Mouse (Mus musculus) hindbrain, embryonic 11.5 days (tissue): Measurements from ENCODE around the gene Olfr551. TPM values are rescaled to one million over a fixed set of nuclear protein-coding genes. Genes with fewer than 3 reads are reported as not detected.
"Not testable (repeated sequence)": the region's sequence is repeated elsewhere in the genome, so short reads cannot be mapped to it uniquely, and the experiment has no call there.

Experiments used
- ATAC-seq: fragments of 200-750 bp; cut with Nextera tagmentation; 2 replicates; pipeline ENCODE4 v1.8.0; 2017; ENCODE audit warnings: mild to moderate bottlenecking, moderate TSS enrichment, moderate library complexity; ENCODE audit not compliant: low FRiP score
- DNase-seq: peaks from one replicate; pipeline ENCODE4 v3.0.0-alpha.2; 2015; ENCODE audit warnings: low spot score
- H3K27ac ChIP-seq: fragments of 300-500 bp; sonication (generic); 2 replicates; pipeline ENCODE4 v1.5.1; 2014; ENCODE audit warnings: mild to moderate bottlenecking, low read depth, low read length
- H3K27me3 ChIP-seq: fragments of 300-500 bp; sonication (generic); 2 replicates; pipeline ENCODE4 v1.6.1; 2014; ENCODE audit warnings: mild to moderate bottlenecking, low read length, moderate library complexity, mixed read lengths; ENCODE audit not compliant: control insufficient read depth, insufficient read depth
- H3K36me3 ChIP-seq: fragments of 300-500 bp; sonication (generic); 2 replicates; pipeline ENCODE4 v1.6.1; 2014; ENCODE audit warnings: mild to moderate bottlenecking, low read length, moderate library complexity, mixed read lengths; ENCODE audit not compliant: control insufficient read depth, insufficient read depth
- H3K4me1 ChIP-seq: fragments of 300-500 bp; sonication (generic); replicated peaks from 2 replicates; pipeline ENCODE4 v1.6.1; 2014; ENCODE audit warnings: low read length, mixed read lengths; ENCODE audit not compliant: control insufficient read depth, insufficient read depth
- H3K4me2 ChIP-seq: fragments of 300-500 bp; sonication (generic); replicated peaks from 2 replicates; pipeline ENCODE4 v1.6.1; 2014; ENCODE audit warnings: mild to moderate bottlenecking, low read depth, low read length
- H3K4me3 ChIP-seq: fragments of 300-500 bp; sonication (generic); 2 replicates; pipeline ENCODE4 v1.5.1; 2014; ENCODE audit warnings: low read depth, low read length
- H3K9ac ChIP-seq: fragments of 300-500 bp; sonication (generic); 2 replicates; pipeline ENCODE4 v1.6.1; 2014; ENCODE audit warnings: low read depth, low read length
- H3K9me3 ChIP-seq: fragments of 300-500 bp; sonication (generic); 2 replicates; pipeline ENCODE4 v1.6.1; 2016; ENCODE audit warnings: low read length; ENCODE audit not compliant: control insufficient read depth
- WGBS: fragments of 180-500 bp; shearing (Covaris S2); extraction: QIAGEN DNeasy Blood & Tissue Kit; methylation state at CpG from one replicate; pipeline ENCODE4 v1.1.7; 2014; 5-methylcytosine and 5-hydroxymethylcytosine counted together
- polyA plus RNA-seq: library from polyadenylated mRNA; unstranded; fragments of >200 nt; fragmentation: Nextera tagmentation; extraction: Ambion mirVana; gene quantifications from 2 replicates; pipeline ENCODE4 v1.2.1, GENCODE M21; 2014

The Olfr551 gene
- not detected in 2 replicates for polyA plus RNA-seq

DNA sequence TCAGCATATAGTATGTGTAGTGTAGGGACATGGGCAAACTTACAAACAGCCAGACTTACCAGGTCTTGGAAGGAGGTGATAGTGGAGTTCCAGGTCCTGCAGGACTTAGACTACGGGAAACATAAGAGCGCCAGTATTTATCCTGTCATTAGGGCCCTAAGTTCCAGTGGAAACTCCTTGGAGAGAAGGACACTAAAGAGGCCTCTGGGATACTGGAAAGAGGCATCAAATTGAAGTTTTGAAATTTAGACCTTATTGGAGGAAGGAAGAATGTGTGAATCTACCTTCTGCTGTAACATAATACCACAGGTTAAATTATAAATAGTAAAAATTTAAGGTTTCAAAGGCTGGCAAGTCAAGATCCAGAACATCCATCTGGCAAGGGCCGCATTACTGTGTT is at the start of gene Olfr551:
Gene Olfr551, minus strand, starts transcription at position 101 of the 400 bp plus-strand sequence.
- Histone ChIP-seq H3K4me1 (no peaks in the 10 kb centered on the region), H3K9me3 (no peaks in the 10 kb centered on the region), H3K27ac (no peak within 1 kb of the TSS), H3K4me3 (no peak within 1 kb of the TSS), H3K9ac (no peak within 1 kb of the TSS), H3K27me3 (no peaks in the 10 kb centered on the region), H3K4me2 (no peak within 1 kb of the TSS), H3K36me3 (no peaks in the 10 kb centered on the region)
- no peak for ATAC-seq
- WGBS, result 94% methylated on average over 3 of the region's 3 CpGs
- no peak for DNase-seq

- Histone ChIP-seq H3K4me1 (no peaks in the 10 kb centered on the region), H3K9ac (no peak within 1 kb of the TSS), H3K9me3 (no peaks in the 10 kb centered on the region), H3K27me3 (no peaks in the 10 kb centered on the region), H3K4me3 (no peak within 1 kb of the TSS), H3K36me3 (no peaks in the 10 kb centered on the region), H3K4me2 (no peak within 1 kb of the TSS), H3K27ac (no peak within 1 kb of the TSS)
- no peak for DNase-seq
- 78% methylated on average over 1 of the region's 1 CpGs for WGBS
- ATAC-seq, result no peak
Observed at GRCm38 (mm10) chr7:102638132-102638531, 46.4 kb upstream of the Olfr551 start, which contains the start of gene Olfr554. Gene Olfr554, plus strand, starts transcription at chr7:102638432.

- WGBS, result 27% methylated on average over 3 of the region's 3 CpGs
- no peak for ATAC-seq
- no peak overlapping the region for H3K4me2 ChIP-seq
- no peak overlapping the region for H3K9ac ChIP-seq
- no peaks in the 10 kb centered on the region for H3K27me3 ChIP-seq
- peak; percentile 39 for DNase-seq
- H3K27ac ChIP-seq, result no peak overlapping the region
- no peaks in the 10 kb centered on the region for H3K9me3 ChIP-seq
- no peaks in the 10 kb centered on the region for H3K4me1 ChIP-seq
- no peaks in the 10 kb centered on the region for H3K36me3 ChIP-seq
- H3K4me3 ChIP-seq, result no peak overlapping the region
Observed at GRCm38 (mm10) chr7:102636665-102637064, 45.0 kb upstream of the Olfr551 start.

DNA sequence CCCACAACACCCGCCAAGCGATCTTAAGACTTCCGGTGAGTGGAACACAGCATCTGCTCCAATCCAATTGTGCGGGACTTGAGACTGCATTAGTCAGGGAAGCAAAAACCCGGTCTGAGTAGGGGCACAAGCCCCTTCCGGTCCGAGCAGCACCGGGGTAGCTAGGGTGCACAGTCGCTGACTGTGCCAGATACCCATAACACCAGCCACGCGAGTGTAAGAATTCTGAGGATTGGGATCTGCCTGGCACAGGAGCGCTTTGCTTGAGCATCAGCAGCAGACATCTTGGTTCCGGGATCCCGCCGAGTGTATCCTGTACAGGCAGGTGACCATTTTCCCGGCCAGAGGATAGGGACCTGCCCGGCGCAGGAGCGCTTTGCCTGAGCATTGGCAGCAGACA is 28.7 kb upstream of the Olfr551 start:
- not testable (repeated sequence) for H3K9ac ChIP-seq, H3K4me1 ChIP-seq, H3K4me2 ChIP-seq, H3K27me3 ChIP-seq, H3K9me3 ChIP-seq, H3K36me3 ChIP-seq, ATAC-seq, H3K4me3 ChIP-seq, DNase-seq, H3K27ac ChIP-seq
- 84% methylated on average over 13 of the region's 19 CpGs for WGBS

- no peaks in the 10 kb centered on the region for H3K36me3 ChIP-seq
- H3K9me3 ChIP-seq, result no peaks in the 10 kb centered on the region
- no peak overlapping the region for H3K9ac ChIP-seq
- ATAC-seq (no peak), DNase-seq (peak; percentile 6)
- no peak overlapping the region for H3K4me2 ChIP-seq
- no peaks in the 10 kb centered on the region for H3K27me3 ChIP-seq
- no peak overlapping the region for H3K27ac ChIP-seq
- WGBS, result 73% methylated on average over 5 of the region's 5 CpGs
- no peaks in the 10 kb centered on the region for H3K4me1 ChIP-seq
- H3K4me3 ChIP-seq, result no peak overlapping the region
Observed at GRCm38 (mm10) chr7:102619608-102620007, 27.9 kb upstream of the Olfr551 start.

DNA sequence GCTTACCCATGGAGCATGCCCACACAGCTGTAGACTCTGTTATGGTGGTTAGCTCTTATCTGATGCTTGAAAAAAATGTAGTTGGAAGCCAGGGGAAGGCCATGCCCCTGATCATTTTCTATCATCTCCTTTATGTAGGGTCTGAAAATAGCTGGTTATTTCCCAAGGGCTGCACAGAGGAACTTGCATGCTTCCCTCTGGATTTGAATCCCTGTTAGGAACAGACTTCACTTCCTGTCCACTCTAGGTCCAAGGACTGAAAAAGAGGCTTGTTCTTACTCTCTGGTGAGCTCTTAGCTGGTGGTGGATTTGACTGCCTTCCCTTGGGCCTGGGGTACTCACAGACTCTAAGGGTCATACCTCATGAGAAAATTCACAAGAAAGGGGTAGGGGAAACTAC is 26.4 kb upstream of the Olfr551 start, which contains the start of gene Olfr553:
Gene Olfr553, minus strand, starts transcription at position 101 of the 400 bp plus-strand sequence.
- Histone ChIP-seq H3K4me3 (no peak within 1 kb of the TSS), H3K4me1 (no peaks in the 10 kb centered on the region), H3K27ac (no peak within 1 kb of the TSS), H3K36me3 (no peaks in the 10 kb centered on the region), H3K9ac (no peak within 1 kb of the TSS), H3K9me3 (no peaks in the 10 kb centered on the region), H3K4me2 (no peak within 1 kb of the TSS), H3K27me3 (no peaks in the 10 kb centered on the region)
- DNase-seq (no peak), ATAC-seq (no peak)

DNA sequence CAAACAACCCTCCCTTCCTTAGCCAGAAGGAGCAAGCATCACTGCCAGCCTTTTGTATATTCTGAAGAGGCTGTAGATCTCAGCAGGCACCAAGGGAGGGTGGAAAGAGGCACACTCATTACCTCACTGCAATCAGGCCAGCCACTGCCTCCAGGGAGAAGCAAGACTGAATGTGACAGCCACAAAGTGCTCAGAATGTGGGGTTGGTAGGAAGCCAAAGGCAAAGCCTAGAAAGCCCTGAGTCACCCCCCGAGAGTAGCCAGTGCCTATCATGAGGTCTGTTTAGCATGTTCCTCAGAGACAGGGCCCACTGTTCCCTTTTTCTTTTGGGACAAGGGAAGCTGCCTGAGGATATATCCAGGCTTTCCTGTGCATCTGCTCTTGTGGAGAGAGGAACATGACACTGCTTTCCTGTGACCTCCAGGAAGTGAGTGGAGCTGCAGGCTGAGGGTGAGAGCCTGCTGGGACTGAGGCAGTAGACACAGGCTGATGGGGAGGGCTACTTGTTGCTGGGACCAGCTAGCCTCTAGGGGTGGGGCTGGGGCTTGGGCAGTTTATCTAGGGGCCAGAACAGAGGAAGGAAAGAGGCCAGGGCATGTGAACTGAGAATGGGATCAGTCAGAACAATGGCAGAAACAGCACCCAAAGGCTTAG is 5.8 kb upstream of the Olfr551 start, which contains the start of gene Olfr552:
Gene Olfr552, plus strand, starts transcription at position 393 of the 654 bp plus-strand sequence.
- Histone ChIP-seq H3K4me3 (no peak within 1 kb of the TSS), H3K27me3 (no peaks in the 10 kb centered on the region), H3K36me3 (no peaks in the 10 kb centered on the region), H3K4me1 (no peaks in the 10 kb centered on the region), H3K4me2 (no peak within 1 kb of the TSS), H3K9ac (no peak within 1 kb of the TSS), H3K9me3 (no peaks in the 10 kb centered on the region), H3K27ac (no peak within 1 kb of the TSS)
- 88% methylated on average over 1 of the region's 1 CpGs for WGBS
- ATAC-seq, result no peak
- no peak for DNase-seq

- Histone ChIP-seq H3K4me3 (no peak overlapping the region), H3K9me3 (no peaks in the 10 kb centered on the region), H3K4me2 (no peak overlapping the region), H3K27me3 (no peaks in the 10 kb centered on the region), H3K4me1 (no peaks in the 10 kb centered on the region), H3K36me3 (no peaks in the 10 kb centered on the region), H3K27ac (no peak overlapping the region), H3K9ac (no peak overlapping the region)
- DNase-seq (no peak), ATAC-seq (no peak)
- WGBS, result 77% methylated on average over 6 of the region's 6 CpGs
Observed at GRCm38 (mm10) chr7:102575998-102576397, 15.7 kb downstream of the Olfr551 start.

DNA sequence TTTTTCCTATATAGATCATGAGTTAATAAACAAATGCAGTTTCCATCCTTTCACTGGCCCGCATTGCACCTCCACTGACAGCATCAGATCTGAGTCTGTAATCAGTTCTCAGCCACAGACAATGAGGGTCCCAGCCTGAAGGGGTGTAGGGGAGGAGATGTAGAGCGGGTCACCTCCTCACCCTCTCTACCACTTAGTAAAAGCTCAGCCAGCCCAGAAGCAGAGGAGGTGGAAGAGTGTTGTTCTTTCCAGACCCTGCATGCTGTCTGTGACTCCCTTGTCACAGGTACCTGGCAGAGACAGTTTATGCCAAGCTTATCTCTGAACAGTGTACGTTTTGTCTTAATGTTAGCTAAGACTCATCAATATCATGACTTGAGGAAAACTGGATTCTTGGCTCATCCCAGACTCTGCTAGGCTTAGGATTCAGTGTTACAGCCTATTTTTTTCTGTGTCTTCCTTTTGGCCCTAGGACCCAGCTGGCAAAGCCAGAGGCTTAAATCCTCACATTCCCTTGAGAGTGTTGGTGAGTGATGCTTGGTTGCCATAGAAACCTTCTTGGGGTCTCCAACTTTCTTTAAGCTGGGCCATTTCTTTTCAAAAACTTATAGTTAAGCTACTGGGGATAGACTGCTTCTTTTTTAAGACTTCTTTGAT is 18.4 kb downstream of the Olfr551 start:
- H3K9ac ChIP-seq, result no peak overlapping the region
- ATAC-seq (peak; percentile 22; the same call in 1 of the 2 replicates), DNase-seq (peak; percentile 18)
- no peaks in the 10 kb centered on the region for H3K9me3 ChIP-seq
- WGBS, result 77% methylated on average over 3 of the region's 3 CpGs
- H3K36me3 ChIP-seq, result no peaks in the 10 kb centered on the region
- H3K4me2 ChIP-seq, result no peak overlapping the region
- no peaks in the 10 kb centered on the region for H3K4me1 ChIP-seq
- H3K4me3 ChIP-seq, result no peak overlapping the region
- H3K27ac ChIP-seq, result no peak overlapping the region
- H3K27me3 ChIP-seq, result no peaks in the 10 kb centered on the region
